Mouse (Mus musculus) stomach, postnatal 0 days (tissue): ENCODE results near the gene Ripply3. TPM values are rescaled to one million over a fixed set of nuclear protein-coding genes. Genes with fewer than 3 reads are reported as not detected.

ENCODE experiments used
- ATAC-seq: fragments of 200-750 bp; cut with Nextera tagmentation; 2 replicates; pipeline ENCODE4 v1.8.0; 2017; ENCODE audit not compliant: low FRiP score, low TSS enrichment
- DNase-seq: peaks from one replicate; pipeline ENCODE4 v3.0.0-alpha.2; 2016; ENCODE audit warnings: low spot score
- H3K27ac ChIP-seq: fragments of 300-500 bp; sonication (generic); replicated peaks from 2 replicates; pipeline ENCODE4 v1.5.1; 2014; ENCODE audit warnings: mild to moderate bottlenecking, control low read depth
- H3K27me3 ChIP-seq: fragments of 300-500 bp; sonication (generic); 2 replicates; pipeline ENCODE4 v1.6.1; 2014; ENCODE audit warnings: low read length; ENCODE audit not compliant: control insufficient read depth, insufficient read depth
- H3K36me3 ChIP-seq: fragments of 300-500 bp; sonication (generic); 2 replicates; pipeline ENCODE4 v1.6.1; 2014; ENCODE audit warnings: low read length, mixed read lengths; ENCODE audit not compliant: control insufficient read depth, insufficient read depth
- H3K4me1 ChIP-seq: fragments of 300-500 bp; sonication (generic); replicated peaks from 2 replicates; pipeline ENCODE4 v1.6.1; 2014; ENCODE audit warnings: antibody characterized with exemption; ENCODE audit not compliant: control insufficient read depth, insufficient read depth
- H3K4me2 ChIP-seq: fragments of 300-500 bp; sonication (generic); replicated peaks from 2 replicates; pipeline ENCODE4 v1.6.1; 2014; ENCODE audit warnings: low read depth, mild to moderate bottlenecking, control low read depth, moderate library complexity
- H3K4me3 ChIP-seq: fragments of 300-500 bp; sonication (generic); 2 replicates; pipeline ENCODE4 v1.5.1; 2014; ENCODE audit warnings: low read depth, low read length, control low read depth
- H3K9ac ChIP-seq: fragments of 300-500 bp; sonication (generic); 2 replicates; pipeline ENCODE4 v1.6.1; 2014; ENCODE audit warnings: mild to moderate bottlenecking, low read length, control low read depth, mixed read lengths
- H3K9me3 ChIP-seq: fragments of 300-500 bp; sonication (generic); 2 replicates; pipeline ENCODE4 v1.6.1; 2016; ENCODE audit warnings: low read length; ENCODE audit not compliant: control insufficient read depth
- CTCF ChIP-seq: IDR thresholded peaks from 2 replicates; pipeline ENCODE4 v1.5.1; 2016; ENCODE audit warnings: antibody characterized with exemption, low read depth, mild to moderate bottlenecking, moderate library complexity
- EP300 ChIP-seq: optimal IDR thresholded peaks from 2 replicates; pipeline ENCODE3; 2016; ENCODE audit warnings: antibody characterized with exemption
- WGBS: fragments of 180-500 bp; shearing (Covaris S2); extraction: QIAGEN DNeasy Blood & Tissue Kit; methylation state at CpG from one replicate; pipeline ENCODE4 v1.1.7; 2014; 5-methylcytosine and 5-hydroxymethylcytosine counted together
- polyA plus RNA-seq: library from polyadenylated mRNA; unstranded; fragments of >200 nt; fragmentation: Nextera tagmentation; extraction: Ambion mirVana; gene quantifications from 2 replicates; pipeline ENCODE4 v1.2.1, GENCODE M21; 2015

The Ripply3 gene
- polyA plus RNA-seq, 1 experiment from 2014 or later, result 9.7 TPM

GRCm38 (mm10) chr16:94360578-94361350, 32.5 kb downstream of the Ripply3 start:
- Histone ChIP-seq H3K4me1 (no peaks in the 10 kb centered on the region), H3K36me3 (no peaks in the 10 kb centered on the region), H3K4me3 (no peak overlapping the region), H3K27me3 (no peaks in the 10 kb centered on the region), H3K27ac (no peak overlapping the region), H3K4me2 (no peak overlapping the region), H3K9ac (no peak overlapping the region), H3K9me3 (no peaks in the 10 kb centered on the region)
- no peak for DNase-seq
- ATAC-seq, result no peak
- no peak for TF ChIP-seq CTCF
- 82% methylated on average over 13 of the region's 13 CpGs for WGBS

- Histone ChIP-seq H3K36me3 (no peaks in the 10 kb centered on the region), H3K4me2 (no peak overlapping the region), H3K27ac (no peak overlapping the region), H3K9me3 (no peaks in the 10 kb centered on the region), H3K4me3 (no peak overlapping the region), H3K9ac (no peak overlapping the region), H3K4me1 (no peaks in the 10 kb centered on the region), H3K27me3 (no peaks in the 10 kb centered on the region)
- no peak for TF ChIP-seq EP300
- TF ChIP-seq CTCF, result no peak
- no peak for DNase-seq
- 0 out of 2 replicates have a peak, but pooled peaks have one; percentile 40 for ATAC-seq
- WGBS, result 40% methylated on average over 10 of the region's 10 CpGs
Measured at GRCm38 (mm10) chr16:94362174-94362873, 34.1 kb downstream of the Ripply3 start.

- TF ChIP-seq EP300 (no peak), CTCF (no peak)
- no peaks in the 10 kb centered on the region for H3K36me3 ChIP-seq
- H3K27me3 ChIP-seq, result no peaks in the 10 kb centered on the region
- no peak overlapping the region for H3K9ac ChIP-seq
- H3K9me3 ChIP-seq, result no peaks in the 10 kb centered on the region
- ATAC-seq, result no peak
- H3K27ac ChIP-seq, result no peak overlapping the region
- no peak overlapping the region for H3K4me3 ChIP-seq
- no peak overlapping the region for H3K4me2 ChIP-seq
- no peak for DNase-seq
- 84% methylated on average over 4 of the region's 4 CpGs for WGBS
- no peaks in the 10 kb centered on the region for H3K4me1 ChIP-seq
Measured at GRCm38 (mm10) chr16:94363814-94364213, 35.6 kb downstream of the Ripply3 start.

GRCm38 (mm10) chr16:94365435-94365834, 37.2 kb downstream of the Ripply3 start:
- Histone ChIP-seq H3K9me3 (no peaks in the 10 kb centered on the region), H3K4me1 (no peaks in the 10 kb centered on the region), H3K9ac (no peak overlapping the region), H3K4me3 (no peak overlapping the region), H3K27ac (no peak overlapping the region), H3K4me2 (no peak overlapping the region), H3K36me3 (no peaks in the 10 kb centered on the region), H3K27me3 (no peaks in the 10 kb centered on the region)
- DNase-seq (no peak), ATAC-seq (no peak)
- WGBS, result 70% methylated on average over 3 of the region's 3 CpGs
- TF ChIP-seq EP300 (no peak), CTCF (no peak)

GRCm38 (mm10) chr16:94369596-94370172, 41.5 kb downstream of the Ripply3 start:
- peak; percentile 1; the same call in 1 of the 2 replicates for ATAC-seq
- no peak for TF ChIP-seq CTCF
- no peak for TF ChIP-seq EP300
- 4% methylated on average over 6 of the region's 6 CpGs for WGBS

More at GRCm38 (mm10) chr16:94369596-94370172, 41.5 kb downstream of the Ripply3 start:
- H3K4me2 ChIP-seq, result peak overlapping the region; percentile 86
- no peak for DNase-seq
- H3K4me3 ChIP-seq, result peak overlapping the region; percentile 91
- H3K27me3 ChIP-seq, result no peaks in the 10 kb centered on the region
- H3K9me3 ChIP-seq, result no peaks in the 10 kb centered on the region
- no peaks in the 10 kb centered on the region for H3K36me3 ChIP-seq
- H3K9ac ChIP-seq, result peak overlapping the region; percentile 91
- peak overlapping the region; percentile 98 for H3K27ac ChIP-seq
- H3K4me1 ChIP-seq, result 0 out of 2 replicates have a peak, but pooled peaks cover under 1% of the 10 kb centered on the region
